11 mouse cellular contexts compared by ENCODE assay signal in genomic region chr1:39904720-39905119, GRCm38 (mm10). TPM values are rescaled to one million over a fixed set of nuclear protein-coding genes. Genes with fewer than 3 reads are reported as not detected.
DNase-seq lines count a peak whose midpoint lies in the region; ATAC-seq lines count a peak whose summit lies in the region.
"Had no signal": no experiment of that assay in that cellular context is flagged by ENCODE, and none has a peak within 500 bp of the region (broad histone marks: within the 10 kb centered on the region; RNA-seq: fewer than 3 reads in every experiment).

No protein-coding gene starts in this region.

- DNase-seq in midbrain, embryonic 10.5 days (ENCODE audit: low spot score): no peak
- DNase-seq in midbrain, embryonic 11.5 days (ENCODE audit: low spot score, missing footprints): no peak
- no peak for DNase-seq in adrenal gland, adult (ENCODE audit: inconsistent age in 2 of 2, low spot score in 1 of 2)
- DNase-seq: embryo, embryonic 11 days; gastrocnemius, postnatal 10 days had no signal

- peaks cover 63% of the 10 kb centered on the region for H3K4me1 ChIP-seq in midbrain, embryonic 10.5 days
- peaks cover 30% of the 10 kb centered on the region for H3K4me1 ChIP-seq in midbrain, embryonic 11.5 days (ENCODE audit: control insufficient read depth, insufficient read depth, low read length)
- H3K4me1 ChIP-seq in embryonic facial prominence, embryonic 15.5 days: peaks cover 70% of the 10 kb centered on the region
- H3K4me1 ChIP-seq in hindbrain, embryonic 16.5 days (ENCODE audit: control insufficient read depth, insufficient read depth, low read depth, low read length): peaks cover 60% of the 10 kb centered on the region
- peaks cover 66% of the 10 kb centered on the region for H3K4me1 ChIP-seq in neural tube, embryonic 14.5 days (ENCODE audit: control insufficient read depth, insufficient read depth, low read length)

- H3K27ac ChIP-seq in midbrain, embryonic 10.5 days (replicated peaks): no peak overlapping the region
- no peak overlapping the region for H3K27ac ChIP-seq in midbrain, embryonic 11.5 days (ENCODE audit: low read depth, low read length)
- no peak overlapping the region for H3K27ac ChIP-seq in embryonic facial prominence, embryonic 15.5 days (replicated peaks)
- no peak overlapping the region for H3K27ac ChIP-seq in hindbrain, embryonic 16.5 days (ENCODE audit: low read depth, low read length)
- H3K27ac ChIP-seq in neural tube, embryonic 14.5 days (ENCODE audit: low read depth, low read length): no peak overlapping the region
- H3K27ac ChIP-seq: intestine, embryonic 15.5 days; liver, embryonic 15.5 days had no signal

- peak overlapping the region; percentile 22; the same call in 1 of the 2 replicates for H3K4me3 ChIP-seq in midbrain, embryonic 10.5 days
- H3K4me3 ChIP-seq in midbrain, embryonic 11.5 days (ENCODE audit: low read depth, low read length): no peak overlapping the region
- H3K4me3 ChIP-seq in embryonic facial prominence, embryonic 15.5 days (replicated peaks): no peak overlapping the region
- H3K4me3 ChIP-seq in hindbrain, embryonic 16.5 days (ENCODE audit: low read length): no peak overlapping the region
- H3K4me3 ChIP-seq in neural tube, embryonic 14.5 days (ENCODE audit: low read depth, low read length): no peak overlapping the region
- H3K4me3 ChIP-seq: intestine, embryonic 15.5 days; liver, embryonic 15.5 days had no signal

- H3K36me3 ChIP-seq in midbrain, embryonic 10.5 days: peaks cover 63% of the 10 kb centered on the region
- no peaks in the 10 kb centered on the region for H3K36me3 ChIP-seq in midbrain, embryonic 11.5 days (ENCODE audit: control insufficient read depth, insufficient read depth, low read length)
- H3K36me3 ChIP-seq in embryonic facial prominence, embryonic 15.5 days: peaks cover 7% of the 10 kb centered on the region; the same call in 1 of the 2 replicates
- no peaks in the 10 kb centered on the region for H3K36me3 ChIP-seq in hindbrain, embryonic 16.5 days (ENCODE audit: control insufficient read depth, insufficient read depth, low read length)
- H3K36me3 ChIP-seq in neural tube, embryonic 14.5 days (ENCODE audit: control insufficient read depth, insufficient read depth, low read length): 0 out of 2 replicates have a peak, but pooled peaks cover 3% of the 10 kb centered on the region
- H3K36me3 ChIP-seq: intestine, embryonic 15.5 days; liver, embryonic 15.5 days had no signal

- peaks cover 2% of the 10 kb centered on the region for H3K27me3 ChIP-seq in midbrain, embryonic 10.5 days (ENCODE audit: low read depth, poor library complexity, severe bottlenecking)
- H3K27me3 ChIP-seq in midbrain, embryonic 11.5 days (ENCODE audit: control insufficient read depth, insufficient read depth, low read length): no peaks in the 10 kb centered on the region
- H3K27me3 ChIP-seq in embryonic facial prominence, embryonic 15.5 days: no peaks in the 10 kb centered on the region
- no peaks in the 10 kb centered on the region for H3K27me3 ChIP-seq in hindbrain, embryonic 16.5 days (replicated peaks; ENCODE audit: control insufficient read depth, insufficient read depth, low read length)
- no peaks in the 10 kb centered on the region for H3K27me3 ChIP-seq in neural tube, embryonic 14.5 days (ENCODE audit: control insufficient read depth, insufficient read depth, low read length)
- H3K27me3 ChIP-seq: intestine, embryonic 15.5 days had no signal

- H3K9me3 ChIP-seq in midbrain, embryonic 10.5 days (replicated peaks): no peaks in the 10 kb centered on the region
- no peaks in the 10 kb centered on the region for H3K9me3 ChIP-seq in midbrain, embryonic 11.5 days (ENCODE audit: control insufficient read depth, low read length)
- no peaks in the 10 kb centered on the region for H3K9me3 ChIP-seq in embryonic facial prominence, embryonic 15.5 days (replicated peaks)
- H3K9me3 ChIP-seq in hindbrain, embryonic 16.5 days (ENCODE audit: control insufficient read depth, low read length): no peaks in the 10 kb centered on the region
- H3K9me3 ChIP-seq in neural tube, embryonic 14.5 days (ENCODE audit: control insufficient read depth, low read length): no peaks in the 10 kb centered on the region
- H3K9me3 ChIP-seq: intestine, embryonic 15.5 days; liver, embryonic 15.5 days had no signal

- H3K9ac ChIP-seq in midbrain, embryonic 11.5 days (ENCODE audit: low read length): no peak overlapping the region
- no peak overlapping the region for H3K9ac ChIP-seq in embryonic facial prominence, embryonic 15.5 days
- no peak overlapping the region for H3K9ac ChIP-seq in hindbrain, embryonic 16.5 days (ENCODE audit: low read depth, low read length)
- no peak overlapping the region; the same call in 1 of the 2 replicates for H3K9ac ChIP-seq in neural tube, embryonic 14.5 days (replicated peaks; ENCODE audit: low read depth, low read length)
- H3K9ac ChIP-seq: intestine, embryonic 15.5 days; liver, embryonic 15.5 days had no signal

- no peak overlapping the region for H3K4me2 ChIP-seq in midbrain, embryonic 11.5 days
- peak overlapping the region; percentile 8; the same call in 1 of the 2 replicates for H3K4me2 ChIP-seq in embryonic facial prominence, embryonic 15.5 days (replicated peaks)
- peak overlapping the region; percentile 25 for H3K4me2 ChIP-seq in hindbrain, embryonic 16.5 days (ENCODE audit: low read length)
- H3K4me2 ChIP-seq in neural tube, embryonic 14.5 days (ENCODE audit: low read depth, low read length): peak overlapping the region; percentile 38; the same call in 1 of the 2 replicates
- H3K4me2 ChIP-seq: intestine, embryonic 15.5 days; liver, embryonic 15.5 days had no signal

- ATAC-seq in midbrain, embryonic 11.5 days (ENCODE audit: low FRiP score): no peak
- no peak for ATAC-seq in embryonic facial prominence, embryonic 15.5 days (ENCODE audit: insufficient number of reproducible peaks, low FRiP score, low TSS enrichment, low read depth)
- no peak for ATAC-seq in hindbrain, embryonic 16.5 days
- no peak for ATAC-seq in neural tube, embryonic 14.5 days (ENCODE audit: low read depth)
- no peak for ATAC-seq in megakaryocyte, adult 5-6 weeks (ENCODE audit: poor library complexity, severe bottlenecking)
- ATAC-seq: intestine, embryonic 15.5 days had no signal

- 85% methylated on average over 3 of the region's 3 CpGs for WGBS in midbrain, embryonic 10.5 days
- 95% methylated on average over 3 of the region's 3 CpGs for WGBS in midbrain, embryonic 11.5 days
- 76% methylated on average over 3 of the region's 3 CpGs for WGBS in embryonic facial prominence, embryonic 15.5 days
- 73% methylated on average over 3 of the region's 3 CpGs for WGBS in hindbrain, embryonic 16.5 days
- 86% methylated on average over 3 of the region's 3 CpGs for WGBS in neural tube, embryonic 14.5 days

RNA-seq across cellular contexts. Expression of gene Map4k4, which starts 4.0 kb away (rescaled TPM):
- polyA plus RNA-seq in midbrain, embryonic 10.5 days (2016; fragmentation: Nextera tagmentation; extraction: Ambion mirVana): 25.1 and 37.8 TPM in 2 replicates
- polyA plus RNA-seq in midbrain, embryonic 11.5 days (2014; fragmentation: Nextera tagmentation; extraction: Ambion mirVana): 30.7 and 33.7 TPM in 2 replicates
- polyA plus RNA-seq in embryonic facial prominence, embryonic 15.5 days (2015; fragmentation: Nextera tagmentation; extraction: Ambion mirVana): 34.4 and 41.3 TPM in 2 replicates
- polyA plus RNA-seq in hindbrain, embryonic 16.5 days (2015; fragmentation: Nextera tagmentation; extraction: Ambion mirVana): 21.7 and 22.1 TPM in 2 replicates
- 47.9 and 56.6 TPM in 2 replicates for polyA plus RNA-seq in neural tube, embryonic 14.5 days (2014; fragmentation: Nextera tagmentation; extraction: Ambion mirVana)
- 52.1 and 52.3 TPM in 2 replicates for total RNA-seq in megakaryocyte, adult 5-6 weeks (2015)
- total RNA-seq in megakaryocyte, adult 5-6 weeks (2017): 190 and 228 TPM in 2 replicates
